Mouse (Mus musculus): ENCODE data around the gene Cd44. TPM values are rescaled to one million over a fixed set of nuclear protein-coding genes. Genes with fewer than 3 reads are reported as not detected.

Gene Cd44
- polyA plus RNA-seq, 1 experiment from 2014 or later = 3.9 TPM

DNA sequence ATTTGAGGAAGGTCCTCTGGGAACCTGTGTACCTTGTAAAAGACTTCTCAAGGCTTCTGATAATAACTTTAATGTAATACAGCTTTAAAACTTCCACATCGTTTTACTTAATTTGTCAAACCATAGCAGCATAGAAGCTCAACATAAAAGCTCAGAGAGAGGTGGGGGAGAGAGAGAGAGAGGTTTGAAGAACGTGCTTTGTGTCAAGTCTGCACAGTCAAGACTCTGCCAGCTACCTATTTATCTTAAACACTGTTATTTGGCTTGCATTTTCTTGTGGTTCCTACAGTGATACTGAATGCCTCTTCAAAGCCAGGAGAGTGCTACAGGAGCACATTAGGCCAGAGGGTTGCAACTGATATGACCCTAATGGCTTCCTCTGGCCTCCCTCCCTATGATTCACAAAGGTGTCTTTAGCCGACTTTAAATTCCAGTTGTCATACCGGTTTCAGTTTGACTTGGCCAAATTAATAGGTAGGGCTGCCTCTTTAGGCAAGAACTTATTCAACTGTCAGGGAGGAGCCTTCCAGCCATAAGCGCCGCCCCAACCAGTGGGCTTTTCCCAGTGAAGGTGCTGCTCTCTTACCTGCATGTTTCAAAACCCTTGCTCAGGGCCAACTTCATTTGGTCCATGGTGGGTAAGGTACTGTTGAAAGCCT is 36.6 kb downstream of the Cd44 start:
- H3K4me3 ChIP-seq = no peak overlapping the region
- no peak overlapping the region for H3K9ac ChIP-seq
- H3K27me3 ChIP-seq = no peaks in the 10 kb centered on the region
- H3K36me3 ChIP-seq = no peaks in the 10 kb centered on the region
- H3K9me3 ChIP-seq (replicated peaks) = no peaks in the 10 kb centered on the region
- 0 out of 2 replicates have a peak, but pooled peaks cover 4% of the 10 kb centered on the region for H3K4me1 ChIP-seq
- 78% methylated on average over 6 of the region's 6 CpGs for WGBS
- H3K27ac ChIP-seq = no peak overlapping the region
- no peak overlapping the region for H3K4me2 ChIP-seq (replicated peaks)
- no peak for ATAC-seq (ENCODE audit: low FRiP score)

DNA sequence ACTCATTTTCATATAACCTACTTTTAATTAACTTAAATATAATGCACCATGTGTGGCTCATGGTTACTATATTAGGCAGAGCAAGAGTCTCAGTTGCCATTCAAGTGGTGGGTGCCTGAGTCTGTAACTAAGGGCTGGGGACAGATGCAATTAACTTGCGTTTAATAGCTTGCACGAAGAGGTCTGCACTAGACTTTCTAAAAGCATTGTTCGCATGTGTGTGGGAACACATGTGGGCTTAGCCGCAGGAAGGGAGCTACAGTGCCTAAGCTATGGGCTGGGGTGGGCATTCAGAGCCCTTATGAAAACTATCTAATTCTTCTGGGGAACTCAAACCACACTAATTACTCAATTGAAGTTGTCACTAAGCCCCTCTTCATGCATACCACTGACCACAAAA is 37.4 kb downstream of the Cd44 start:
- Histone ChIP-seq H3K4me3 (no peak overlapping the region), H3K27me3 (no peaks in the 10 kb centered on the region), H3K27ac (no peak overlapping the region), H3K9me3 (replicated peaks) (no peaks in the 10 kb centered on the region), H3K4me2 (replicated peaks) (no peak overlapping the region), H3K9ac (no peak overlapping the region), H3K4me1 (0 out of 2 replicates have a peak, but pooled peaks cover 4% of the 10 kb centered on the region), H3K36me3 (no peaks in the 10 kb centered on the region)
- no peak for ATAC-seq (ENCODE audit: low FRiP score)
- 81% methylated on average over 4 of the region's 4 CpGs for whole genome bisulfite sequencing

DNA sequence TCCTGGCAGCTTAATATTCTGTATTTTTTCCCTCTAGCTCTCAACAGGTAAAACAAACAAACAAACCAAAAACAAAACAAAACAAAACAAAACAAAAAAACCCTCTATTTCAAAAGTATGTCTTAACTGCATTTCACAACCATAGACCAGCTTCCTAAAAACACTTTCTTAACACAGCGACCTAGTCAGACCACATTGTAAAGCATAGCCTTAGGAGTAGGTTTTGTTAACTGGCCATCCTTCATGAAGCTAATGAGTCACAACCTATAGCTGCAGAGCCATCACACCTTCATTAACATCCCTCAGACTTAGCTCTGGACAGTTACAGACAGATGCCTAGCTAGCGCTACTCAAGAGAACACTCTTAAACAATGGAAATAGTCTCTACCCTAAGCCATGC is 37.9 kb downstream of the Cd44 start:
- Histone ChIP-seq H3K27ac (no peak overlapping the region), H3K4me1 (0 out of 2 replicates have a peak, but pooled peaks cover 4% of the 10 kb centered on the region), H3K4me3 (no peak overlapping the region), H3K27me3 (no peaks in the 10 kb centered on the region), H3K4me2 (replicated peaks) (no peak overlapping the region), H3K36me3 (no peaks in the 10 kb centered on the region), H3K9me3 (replicated peaks) (no peaks in the 10 kb centered on the region), H3K9ac (no peak overlapping the region)
- 97% methylated on average over 2 of the region's 2 CpGs for WGBS
- no peak for ATAC-seq (ENCODE audit: low FRiP score)

DNA sequence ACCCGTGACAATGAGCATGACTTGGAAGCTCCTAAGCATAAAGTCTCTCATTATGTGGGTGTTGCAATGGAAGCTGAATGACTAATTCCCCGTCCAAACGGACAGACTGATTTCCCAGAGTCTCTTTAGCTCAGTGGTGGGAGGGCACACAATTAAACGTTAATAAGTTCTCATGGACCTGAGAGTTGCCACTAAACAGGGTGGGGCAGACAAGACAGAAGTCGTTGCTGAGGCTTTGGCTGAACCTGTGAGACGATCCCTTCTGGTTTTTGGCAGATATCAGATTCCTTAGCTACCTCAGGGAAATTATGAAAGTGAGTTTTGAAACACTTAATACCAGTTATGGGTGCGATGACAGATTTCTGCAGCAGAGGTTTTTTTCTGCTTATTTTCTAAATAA is 38.8 kb downstream of the Cd44 start:
- Histone ChIP-seq H3K36me3 (no peaks in the 10 kb centered on the region), H3K4me3 (no peak overlapping the region), H3K4me2 (replicated peaks) (no peak overlapping the region), H3K4me1 (0 out of 2 replicates have a peak, but pooled peaks cover 2% of the 10 kb centered on the region), H3K27ac (no peak overlapping the region), H3K27me3 (no peaks in the 10 kb centered on the region), H3K9ac (no peak overlapping the region), H3K9me3 (replicated peaks) (no peaks in the 10 kb centered on the region)
- no peak for ATAC-seq (ENCODE audit: low FRiP score)
- 79% methylated on average over 7 of the region's 7 CpGs for whole genome bisulfite sequencing

DNA sequence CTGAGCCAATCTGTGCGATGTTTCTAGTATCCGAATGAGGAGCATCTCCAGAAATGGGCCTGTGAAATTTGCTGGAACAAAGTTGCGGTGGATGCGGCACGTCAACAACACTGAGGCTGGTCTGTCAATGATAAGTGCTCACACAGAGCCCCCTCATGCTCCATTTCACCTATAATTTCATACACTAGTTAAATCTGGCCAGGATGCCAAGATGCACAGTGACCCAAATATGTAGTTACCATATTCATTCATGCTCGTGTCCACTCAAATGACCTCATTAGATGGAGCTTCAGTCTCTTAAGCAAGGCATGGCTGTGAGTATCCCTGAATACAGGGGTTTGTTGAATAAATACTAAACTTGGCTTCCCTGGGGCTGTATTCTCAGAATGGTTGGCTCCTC is 43.2 kb downstream of the Cd44 start:
- Histone ChIP-seq H3K4me1 (no peaks in the 10 kb centered on the region), H3K9me3 (replicated peaks) (no peaks in the 10 kb centered on the region), H3K4me3 (no peak overlapping the region), H3K27ac (no peak overlapping the region), H3K27me3 (no peaks in the 10 kb centered on the region), H3K9ac (no peak overlapping the region), H3K4me2 (replicated peaks) (no peak overlapping the region), H3K36me3 (no peaks in the 10 kb centered on the region)
- 94% methylated on average over 6 of the region's 6 CpGs for WGBS
- no peak for ATAC-seq (ENCODE audit: low FRiP score)

DNA sequence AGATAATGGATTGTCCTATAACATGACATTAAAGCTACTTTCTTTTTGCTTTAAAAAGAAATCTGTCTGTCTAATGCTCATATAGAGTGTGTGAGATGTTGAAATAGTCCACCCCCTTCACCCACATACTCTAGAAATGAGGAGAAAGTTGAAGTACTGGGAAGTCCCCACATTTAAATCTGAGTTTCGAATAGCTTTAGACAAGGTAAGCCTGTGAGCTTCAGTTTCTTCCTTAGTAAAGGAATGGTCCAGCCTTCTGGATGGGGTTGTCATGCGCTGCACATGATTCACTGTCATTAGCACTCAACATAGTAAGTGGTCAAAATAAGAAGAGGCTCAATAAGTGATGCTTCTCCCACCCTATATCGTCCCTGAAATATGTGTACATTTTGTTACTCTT is 48.2 kb downstream of the Cd44 start:
- 95% methylated on average over 3 of the region's 3 CpGs for WGBS

DNA sequence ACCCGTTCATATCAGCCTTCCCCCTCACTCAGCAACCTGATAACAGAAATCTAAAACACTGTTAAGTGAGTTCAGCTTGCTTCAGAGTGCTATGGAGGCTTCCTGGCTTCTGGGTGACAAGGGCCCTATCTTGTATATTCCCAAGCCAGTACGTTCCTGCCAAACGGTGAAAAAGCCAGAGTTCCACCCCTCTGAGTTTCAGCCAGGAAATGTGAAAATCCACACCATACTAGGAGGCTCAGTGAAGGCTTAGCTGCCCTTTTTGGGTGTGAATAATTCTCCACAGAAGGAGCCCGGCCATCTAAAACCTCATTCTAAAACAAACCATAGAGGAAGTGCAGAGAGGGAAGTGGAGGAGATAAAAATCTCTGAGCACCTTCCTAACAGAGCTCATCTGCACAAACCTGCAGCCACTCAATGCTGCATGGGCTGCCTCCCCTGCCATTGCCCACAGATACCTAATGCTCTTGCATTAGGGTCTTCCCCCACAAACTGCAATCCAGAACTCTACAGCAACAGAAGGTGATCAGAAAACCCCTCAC is 49.5 kb downstream of the Cd44 start:
- Histone ChIP-seq H3K9me3 (replicated peaks) (no peaks in the 10 kb centered on the region), H3K27ac (no peak overlapping the region), H3K4me1 (no peaks in the 10 kb centered on the region), H3K9ac (no peak overlapping the region), H3K4me3 (no peak overlapping the region), H3K36me3 (no peaks in the 10 kb centered on the region), H3K27me3 (no peaks in the 10 kb centered on the region), H3K4me2 (replicated peaks) (no peak overlapping the region)
- ATAC-seq (ENCODE audit: low FRiP score) = no peak
- WGBS = 82% methylated on average over 4 of the region's 4 CpGs

More for the DNA sequence above, 48.2 kb downstream of the Cd44 start:
- H3K36me3 ChIP-seq = no peaks in the 10 kb centered on the region
- H3K4me3 ChIP-seq = no peak overlapping the region
- H3K9ac ChIP-seq = no peak overlapping the region
- no peak overlapping the region for H3K27ac ChIP-seq
- no peak for ATAC-seq (ENCODE audit: low FRiP score)
- H3K4me1 ChIP-seq = no peaks in the 10 kb centered on the region
- H3K27me3 ChIP-seq = no peaks in the 10 kb centered on the region
- H3K4me2 ChIP-seq (replicated peaks) = no peak overlapping the region
- H3K9me3 ChIP-seq (replicated peaks) = no peaks in the 10 kb centered on the region

DNA sequence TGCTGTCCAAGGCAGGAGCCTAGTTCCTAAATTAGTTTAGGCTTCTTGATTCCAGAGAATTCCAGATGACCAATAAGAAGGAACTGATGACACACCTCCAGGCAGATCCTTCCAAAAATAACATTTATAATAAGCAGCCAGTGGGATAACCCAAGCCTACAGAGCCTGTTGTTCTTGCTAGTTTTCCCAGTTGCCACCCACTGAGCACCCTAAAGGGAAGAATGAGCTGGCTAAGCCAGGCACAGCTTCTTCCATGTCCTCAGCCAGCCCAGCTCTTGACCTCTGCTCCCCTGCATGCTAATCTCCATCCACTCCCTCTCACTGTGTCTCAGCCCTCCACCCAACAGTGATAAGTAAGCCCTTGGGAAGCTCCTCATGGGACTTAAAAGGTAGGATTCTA is 51.4 kb downstream of the Cd44 start:
- Histone ChIP-seq H3K4me2 (replicated peaks) (no peak overlapping the region), H3K4me1 (no peaks in the 10 kb centered on the region), H3K9ac (no peak overlapping the region), H3K27ac (no peak overlapping the region), H3K36me3 (no peaks in the 10 kb centered on the region), H3K4me3 (no peak overlapping the region), H3K27me3 (no peaks in the 10 kb centered on the region), H3K9me3 (replicated peaks) (no peaks in the 10 kb centered on the region)
- ATAC-seq (ENCODE audit: low FRiP score) = no peak

DNA sequence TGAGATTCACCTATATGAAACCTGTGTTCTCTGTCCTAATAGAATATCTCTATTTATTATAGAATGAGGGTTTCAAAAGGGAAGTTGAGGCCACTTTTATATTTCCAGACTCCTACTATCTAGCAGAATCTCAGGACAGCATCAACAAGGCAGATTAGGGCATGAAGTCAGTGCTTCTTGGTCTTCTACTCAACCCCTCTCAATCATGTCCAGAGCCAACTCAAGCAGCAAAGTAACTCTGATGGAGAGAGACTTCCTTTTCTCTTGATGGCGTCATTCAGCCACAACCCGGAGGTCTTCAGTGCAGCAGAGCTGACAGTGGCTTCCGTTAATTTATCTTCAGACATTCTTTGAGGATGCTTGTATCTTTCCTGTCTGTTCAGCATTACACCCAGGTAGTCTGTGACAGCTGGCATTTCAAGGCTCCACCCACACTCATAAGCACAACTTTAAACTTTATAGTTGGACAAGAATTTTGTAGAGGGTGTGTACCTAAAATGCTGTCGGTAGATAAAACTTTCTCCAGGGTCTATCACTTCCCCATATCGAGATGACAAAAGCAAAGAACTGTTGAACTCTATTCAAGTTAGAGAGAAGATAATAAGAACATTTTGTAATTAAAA is 52.5 kb downstream of the Cd44 start:
- H3K4me3 ChIP-seq = no peak overlapping the region
- H3K9me3 ChIP-seq (replicated peaks) = no peaks in the 10 kb centered on the region
- no peak for ATAC-seq (ENCODE audit: low FRiP score)
- H3K27ac ChIP-seq = no peak overlapping the region
- no peak overlapping the region for H3K4me2 ChIP-seq (replicated peaks)
- no peaks in the 10 kb centered on the region for H3K36me3 ChIP-seq
- H3K27me3 ChIP-seq = no peaks in the 10 kb centered on the region
- WGBS = 92% methylated on average over 5 of the region's 5 CpGs
- no peak overlapping the region for H3K9ac ChIP-seq
- no peaks in the 10 kb centered on the region for H3K4me1 ChIP-seq

DNA sequence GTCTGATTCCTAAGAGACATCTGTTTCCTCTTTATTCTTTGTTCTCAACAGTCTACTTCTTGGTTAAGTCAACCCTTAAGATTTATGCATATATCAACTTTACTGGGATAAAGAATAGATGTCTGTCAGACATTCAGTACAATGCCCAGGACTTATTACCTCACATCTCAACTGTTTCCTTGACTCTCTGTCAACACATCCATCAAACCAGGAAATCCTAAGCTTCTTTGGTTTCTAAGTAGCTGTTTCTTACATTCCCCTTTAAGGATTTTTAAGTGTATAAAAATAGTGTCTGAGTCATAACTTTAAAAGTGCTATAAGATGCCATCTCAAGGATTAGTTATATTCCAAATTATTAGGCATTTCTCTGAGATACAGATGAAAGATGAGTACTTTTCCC is 60.2 kb downstream of the Cd44 start:
- no peaks in the 10 kb centered on the region for H3K4me1 ChIP-seq
- no peaks in the 10 kb centered on the region for H3K36me3 ChIP-seq
- no peak for ATAC-seq (ENCODE audit: low FRiP score)
- H3K9ac ChIP-seq = no peak overlapping the region
- no peaks in the 10 kb centered on the region for H3K27me3 ChIP-seq
- H3K4me3 ChIP-seq = no peak overlapping the region
- H3K27ac ChIP-seq = no peak overlapping the region
- H3K4me2 ChIP-seq (replicated peaks) = no peak overlapping the region
- no peaks in the 10 kb centered on the region for H3K9me3 ChIP-seq (replicated peaks)

DNA sequence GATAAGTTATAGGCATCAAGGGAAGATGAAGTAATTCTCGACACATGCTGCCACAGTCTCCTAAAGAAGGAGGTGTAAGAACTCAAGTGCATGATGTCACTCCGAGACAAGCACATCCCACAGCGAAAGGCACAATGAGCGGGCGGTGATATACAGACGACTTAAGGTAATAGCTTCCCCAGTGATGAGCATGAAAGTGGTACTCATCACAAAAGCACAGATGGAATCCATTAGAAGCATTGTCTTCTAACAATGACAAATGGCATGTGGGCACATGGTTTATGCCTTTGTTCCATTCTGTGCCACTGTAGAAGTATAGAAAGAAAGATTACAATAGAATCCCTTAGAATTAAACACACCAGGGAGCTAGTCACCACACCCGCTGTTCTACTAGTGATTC is 63.3 kb downstream of the Cd44 start:
- no peaks in the 10 kb centered on the region for H3K4me1 ChIP-seq
- no peak overlapping the region for H3K27ac ChIP-seq
- no peak overlapping the region for H3K4me2 ChIP-seq (replicated peaks)
- ATAC-seq (ENCODE audit: low FRiP score) = no peak
- no peaks in the 10 kb centered on the region for H3K27me3 ChIP-seq
- H3K9me3 ChIP-seq (replicated peaks) = no peaks in the 10 kb centered on the region
- no peak overlapping the region for H3K4me3 ChIP-seq
- WGBS = 62% methylated on average over 7 of the region's 7 CpGs
- H3K36me3 ChIP-seq = no peaks in the 10 kb centered on the region
- H3K9ac ChIP-seq = no peak overlapping the region

DNA sequence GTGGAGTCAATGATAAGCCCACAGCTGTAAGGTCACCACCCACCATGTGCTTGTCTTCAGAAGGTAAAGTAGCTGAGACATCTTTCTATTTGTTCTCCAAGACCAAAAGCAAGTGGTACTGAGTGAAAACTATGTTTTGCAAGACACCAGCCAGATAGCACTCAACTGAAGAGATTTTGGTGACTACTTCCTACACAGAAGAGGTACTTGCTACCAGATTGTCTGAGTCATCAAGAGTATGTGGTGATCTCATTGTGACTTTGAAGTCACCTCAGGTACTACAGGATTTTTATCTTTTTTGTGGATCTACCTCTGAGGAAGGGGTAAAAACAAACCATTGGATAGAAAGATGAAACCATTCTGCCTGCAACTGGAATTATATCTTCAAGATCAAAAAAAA is 69.9 kb downstream of the Cd44 start:
- no peaks in the 10 kb centered on the region for H3K36me3 ChIP-seq
- H3K27me3 ChIP-seq = no peaks in the 10 kb centered on the region
- no peak overlapping the region for H3K9ac ChIP-seq
- H3K4me2 ChIP-seq (replicated peaks) = no peak overlapping the region
- no peak overlapping the region for H3K4me3 ChIP-seq
- no peak for ATAC-seq (ENCODE audit: low FRiP score)
- H3K9me3 ChIP-seq (replicated peaks) = no peaks in the 10 kb centered on the region
- no peaks in the 10 kb centered on the region for H3K4me1 ChIP-seq
- no peak overlapping the region for H3K27ac ChIP-seq

DNA sequence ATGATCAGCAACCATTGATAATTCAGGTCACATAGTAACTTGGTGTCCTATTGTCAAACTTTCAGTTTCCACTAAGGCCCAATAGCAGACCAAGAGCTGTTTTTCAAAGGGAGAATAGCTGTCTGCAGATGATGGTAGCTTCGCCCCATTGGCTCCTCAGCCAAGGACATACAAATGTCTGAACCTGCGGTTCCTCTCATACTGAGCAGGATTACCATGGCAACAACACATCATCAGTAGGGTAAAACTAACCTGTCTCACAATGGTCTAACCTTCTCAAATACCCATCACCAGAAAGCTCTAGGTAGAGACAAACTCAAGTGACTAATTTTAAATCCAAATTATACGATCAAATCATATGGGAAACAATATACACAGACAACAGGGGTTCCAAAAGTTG is 72.3 kb downstream of the Cd44 start:
- Histone ChIP-seq H3K4me1 (no peaks in the 10 kb centered on the region), H3K4me3 (no peak overlapping the region), H3K36me3 (no peaks in the 10 kb centered on the region), H3K9ac (no peak overlapping the region), H3K9me3 (replicated peaks) (no peaks in the 10 kb centered on the region), H3K4me2 (replicated peaks) (no peak overlapping the region), H3K27me3 (no peaks in the 10 kb centered on the region), H3K27ac (no peak overlapping the region)
- no peak for ATAC-seq (ENCODE audit: low FRiP score)
- WGBS = 89% methylated on average over 3 of the region's 3 CpGs

Measured in hindbrain, embryonic 12.5 days (tissue).